Mouse (Mus musculus): ENCODE data around the gene Hivep3.

Hivep3 gene

DNA sequence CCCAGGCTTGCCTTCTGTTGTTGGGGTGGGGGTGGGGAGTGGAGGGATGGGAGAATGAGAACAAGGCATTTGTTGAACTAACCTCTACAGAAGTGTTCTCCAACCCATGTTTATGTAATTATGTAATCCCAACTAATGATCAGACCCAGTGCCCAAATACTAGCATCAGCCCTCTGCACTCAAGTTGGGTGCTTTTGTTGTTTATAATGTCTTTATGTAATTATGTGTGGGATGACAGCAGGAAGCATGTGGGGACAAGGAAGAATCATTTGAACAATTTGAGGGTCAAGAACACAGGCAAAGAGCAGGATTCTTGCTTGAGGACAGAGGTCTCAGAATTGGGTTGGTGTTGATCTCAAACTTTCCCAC lies 82.2 kb downstream of the Hivep3 start:
- DNase-seq (ENCODE audit: low read depth, low spot score), result no peak

DNA sequence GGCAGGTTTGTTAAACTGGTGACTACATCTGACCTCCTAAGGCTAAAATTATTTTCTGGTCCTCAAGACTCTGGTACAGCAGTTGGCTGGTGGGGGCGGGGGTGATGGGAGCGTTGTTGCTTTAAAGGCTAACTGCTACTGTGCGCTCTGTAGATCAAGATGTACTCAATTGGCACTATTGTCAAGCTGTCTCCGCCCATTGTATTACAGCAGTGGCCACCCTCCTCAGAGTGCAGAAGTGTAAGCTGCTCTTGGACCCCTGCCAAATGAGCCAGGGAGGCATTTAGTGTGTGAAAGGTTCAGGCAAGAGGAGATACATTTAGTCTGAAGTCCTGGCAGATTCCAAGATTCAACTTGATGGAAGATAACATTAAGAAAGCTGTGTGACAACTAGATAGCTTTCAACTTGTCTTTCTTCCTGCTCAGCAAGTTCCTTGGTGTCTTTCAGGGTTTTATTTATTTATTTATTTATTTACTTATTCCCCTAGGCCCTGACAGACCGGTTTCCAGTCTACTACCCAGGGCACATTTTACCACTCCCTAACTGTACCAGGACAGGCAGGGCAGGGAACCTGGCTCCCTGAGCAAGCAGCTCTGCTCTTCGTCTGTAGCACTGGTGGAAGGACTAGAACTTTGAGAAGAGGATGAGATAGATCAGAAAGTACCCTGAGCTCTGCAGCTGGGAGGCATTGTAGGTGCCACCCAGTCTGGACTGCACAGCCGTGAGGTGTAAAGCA lies 83.2 kb downstream of the Hivep3 start:
- DNase-seq (ENCODE audit: low read depth, low spot score), result peak; percentile 69

DNA sequence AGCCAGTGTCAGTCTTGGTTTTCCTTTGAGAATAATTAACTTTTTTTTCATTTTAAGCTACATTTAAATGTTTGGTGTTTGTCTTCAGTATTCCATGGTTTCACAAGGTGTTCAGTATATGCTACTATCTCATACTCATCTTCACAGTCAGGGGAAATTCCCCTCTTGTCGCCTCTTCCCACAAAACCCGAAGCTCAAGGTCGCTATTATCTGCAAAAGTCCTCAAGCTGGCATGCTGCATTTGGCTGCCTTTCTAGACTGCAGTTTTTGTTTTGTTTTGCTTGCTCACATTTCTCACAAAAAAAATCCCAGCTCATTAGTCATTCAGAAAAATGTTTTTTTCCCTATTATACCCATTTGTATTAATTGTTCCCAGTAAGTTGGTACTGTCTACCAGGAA lies 92.4 kb downstream of the Hivep3 start:
- no peak for DNase-seq (ENCODE audit: low read depth, low spot score)

DNA sequence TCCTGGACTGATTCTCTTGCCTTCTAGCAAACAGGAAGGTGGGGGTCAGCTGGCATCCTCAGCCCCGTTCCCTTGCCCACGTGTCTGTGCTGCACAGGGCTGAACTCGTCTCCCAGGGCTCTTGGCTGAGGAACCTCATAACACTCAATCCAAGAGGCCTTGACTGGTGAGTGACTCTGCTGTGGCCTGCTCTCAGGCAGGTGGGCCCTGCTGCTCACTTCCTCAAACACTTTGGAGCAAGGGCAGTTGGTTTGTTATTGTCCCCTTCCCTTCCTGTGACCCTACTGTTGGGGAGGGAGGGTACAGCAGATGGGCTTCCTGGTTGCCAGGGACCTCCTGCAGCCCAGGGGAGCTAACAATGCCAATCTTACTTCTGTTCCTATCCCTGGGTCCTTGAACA lies 94.8 kb downstream of the Hivep3 start:
- DNase-seq (ENCODE audit: low read depth, low spot score), result no peak

DNA sequence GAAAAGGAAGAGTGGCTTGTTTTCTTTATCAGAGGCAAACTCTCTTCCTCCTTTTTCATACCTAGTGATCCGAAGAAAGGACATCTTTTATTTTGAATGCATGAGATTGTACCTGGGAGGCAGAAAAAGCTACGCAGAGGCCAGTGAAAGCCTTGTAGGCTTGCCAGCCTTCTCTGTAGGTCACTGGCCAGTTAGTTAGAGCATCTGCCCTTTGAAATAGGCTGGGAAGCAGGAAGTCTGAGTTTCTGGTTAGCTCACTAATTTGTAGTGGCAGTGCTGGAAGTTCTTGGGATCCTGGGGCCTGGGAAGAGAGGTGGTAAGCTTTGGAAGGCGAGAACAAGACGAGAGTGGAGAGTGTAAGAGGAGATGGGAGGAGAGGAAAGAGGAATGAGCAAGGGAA lies 95.4 kb downstream of the Hivep3 start:
- DNase-seq (ENCODE audit: low read depth, low spot score), result no peak

DNA sequence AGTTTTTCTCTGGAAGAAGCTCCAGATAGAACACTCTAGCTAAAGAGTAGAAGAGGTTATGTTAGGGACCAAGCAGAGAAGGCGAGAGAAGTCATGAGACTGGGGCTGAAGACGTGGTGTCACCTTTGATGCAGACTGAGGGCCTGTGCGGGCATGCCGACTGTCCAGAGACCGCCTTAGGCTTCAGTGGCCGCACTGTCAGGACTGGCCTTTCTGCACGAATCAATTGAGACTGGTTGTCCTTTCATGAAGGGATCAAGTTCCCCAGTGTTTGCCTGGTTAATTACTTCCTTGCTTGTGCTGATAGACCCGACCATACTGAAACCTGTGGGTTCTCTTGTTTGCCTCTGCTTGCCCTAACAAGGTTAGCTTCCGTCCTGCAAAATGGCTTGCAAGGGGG lies 99.7 kb downstream of the Hivep3 start:
- no peak for DNase-seq (ENCODE audit: low read depth, low spot score)

DNA sequence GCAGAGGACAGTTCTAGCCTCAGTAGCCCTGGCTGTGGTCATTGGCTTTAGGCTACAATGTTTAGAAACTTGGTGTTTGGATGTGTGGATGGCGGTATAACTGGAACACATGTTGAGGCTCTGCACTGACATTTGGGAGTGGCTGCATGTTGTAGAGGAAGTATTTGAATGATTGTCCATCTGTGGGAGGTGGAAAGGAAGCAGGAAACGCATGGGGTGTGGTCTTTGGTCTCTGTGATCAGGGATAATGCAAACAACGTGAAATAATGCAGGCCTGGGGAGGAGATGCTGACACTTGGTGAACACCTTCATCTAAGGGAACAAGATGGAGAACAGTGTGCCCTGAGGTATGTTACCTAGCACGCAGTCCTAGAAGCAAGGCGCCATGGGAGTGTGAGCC lies 100.3 kb downstream of the Hivep3 start:
- peak; percentile 34 for DNase-seq (ENCODE audit: low read depth, low spot score)

DNA sequence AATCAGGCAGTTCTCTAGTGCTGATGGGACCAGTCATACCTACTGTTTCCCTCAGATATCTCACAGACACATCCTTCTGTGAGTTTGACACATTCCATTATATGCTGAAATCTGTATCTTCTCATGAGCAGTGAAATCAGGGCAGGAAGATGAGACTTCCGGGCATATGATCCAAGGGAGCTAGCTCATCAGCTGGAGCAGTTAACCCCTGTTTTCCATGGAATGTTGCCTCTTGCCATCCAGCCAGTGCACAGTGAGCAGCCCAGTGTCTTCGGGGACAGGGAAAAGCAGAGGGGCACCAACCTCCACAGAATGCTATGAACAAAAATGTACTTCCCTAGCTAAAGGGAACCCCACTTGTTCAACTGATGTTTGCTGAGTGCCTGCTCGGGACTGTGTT lies 102.6 kb downstream of the Hivep3 start:
- DNase-seq (ENCODE audit: low read depth, low spot score), result no peak

DNA sequence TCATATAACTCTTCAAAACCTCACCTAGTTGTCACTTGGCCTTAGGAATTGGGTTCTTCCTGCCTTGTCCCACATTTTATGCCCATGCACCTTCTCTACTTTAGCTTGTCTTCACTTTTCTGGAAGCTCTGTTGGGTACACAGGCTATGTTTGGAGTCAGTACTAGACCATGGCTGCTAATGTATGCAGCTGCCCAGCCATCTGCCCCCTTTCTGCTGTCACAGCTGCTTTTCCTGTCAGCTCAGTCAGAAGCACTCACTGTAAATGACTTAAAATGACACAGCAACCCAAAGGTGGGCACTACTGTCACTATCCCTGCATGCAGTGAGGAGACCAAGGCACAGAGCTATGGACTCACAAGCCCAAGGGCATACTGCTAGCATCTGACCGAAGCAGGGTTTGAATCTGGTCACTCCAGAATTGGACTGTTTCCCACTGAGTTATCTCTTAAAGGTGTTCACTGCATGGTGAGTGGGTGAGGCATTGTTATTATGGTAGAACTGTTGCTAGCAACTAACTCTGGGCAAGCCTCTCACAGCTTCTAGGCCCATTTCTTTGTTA lies 104.0 kb downstream of the Hivep3 start:
- DNase-seq (ENCODE audit: low read depth, low spot score), result no peak

DNA sequence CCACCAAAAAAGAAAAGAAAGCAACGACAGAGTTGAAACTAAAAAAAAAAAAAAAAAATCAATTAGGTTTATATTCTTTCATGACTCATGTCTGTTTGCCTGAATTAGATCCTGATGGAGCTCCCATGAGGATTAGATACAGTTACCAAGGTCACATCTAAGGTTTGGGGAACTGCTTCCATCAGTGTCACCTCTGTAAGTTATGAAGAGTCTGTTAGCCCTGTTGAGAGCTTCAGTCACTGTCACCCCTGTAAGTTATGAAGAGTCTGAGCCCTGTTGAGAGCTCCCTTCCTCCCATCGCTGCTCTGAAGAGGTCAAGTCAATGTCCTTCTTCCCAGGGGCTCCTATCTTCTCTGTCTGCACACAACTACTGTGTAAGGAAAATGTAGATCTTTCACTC lies 104.7 kb downstream of the Hivep3 start:
- no peak for DNase-seq (ENCODE audit: low read depth, low spot score)

DNA sequence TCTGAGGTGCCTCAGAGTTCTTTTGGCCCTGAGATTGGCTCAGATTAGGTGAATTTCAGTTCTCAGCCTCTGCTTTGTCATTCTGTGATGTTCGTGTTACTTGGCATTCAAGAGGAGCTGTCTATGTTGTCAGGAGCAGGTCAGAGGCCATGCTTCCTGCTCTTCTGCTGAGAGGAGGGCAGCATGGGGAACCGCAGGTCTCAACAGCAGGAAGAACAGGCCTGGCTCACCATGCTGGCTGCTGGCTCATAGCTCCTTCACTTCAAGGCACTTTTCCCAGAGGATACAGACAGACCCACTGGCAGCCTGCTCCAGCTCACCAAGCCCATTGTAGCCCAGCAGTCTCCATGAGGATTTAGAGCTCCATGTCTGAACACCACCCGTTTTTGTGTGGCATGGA lies 109.7 kb downstream of the Hivep3 start:
- DNase-seq (ENCODE audit: low read depth, low spot score), result no peak

DNA sequence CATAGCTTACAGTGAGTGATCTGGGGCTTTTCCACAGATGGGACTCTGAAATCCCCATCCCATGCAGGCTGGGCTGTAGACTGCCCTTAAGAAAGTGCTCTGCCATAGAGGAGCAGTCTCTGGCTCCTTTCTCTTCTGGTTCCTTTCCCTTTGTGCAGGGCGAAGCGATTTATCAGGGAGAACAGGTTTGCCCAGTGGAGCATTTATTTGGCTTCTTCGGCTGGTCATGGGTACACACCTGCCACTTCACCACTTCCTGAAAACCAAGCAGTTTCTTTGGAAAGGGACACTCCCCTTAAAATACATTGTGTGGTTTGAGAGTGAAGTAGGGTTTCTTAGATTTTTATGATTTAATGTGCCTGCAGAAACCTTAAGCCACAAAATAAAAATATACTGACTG lies 110.7 kb downstream of the Hivep3 start:
- no peak for DNase-seq (ENCODE audit: low read depth, low spot score)

DNA sequence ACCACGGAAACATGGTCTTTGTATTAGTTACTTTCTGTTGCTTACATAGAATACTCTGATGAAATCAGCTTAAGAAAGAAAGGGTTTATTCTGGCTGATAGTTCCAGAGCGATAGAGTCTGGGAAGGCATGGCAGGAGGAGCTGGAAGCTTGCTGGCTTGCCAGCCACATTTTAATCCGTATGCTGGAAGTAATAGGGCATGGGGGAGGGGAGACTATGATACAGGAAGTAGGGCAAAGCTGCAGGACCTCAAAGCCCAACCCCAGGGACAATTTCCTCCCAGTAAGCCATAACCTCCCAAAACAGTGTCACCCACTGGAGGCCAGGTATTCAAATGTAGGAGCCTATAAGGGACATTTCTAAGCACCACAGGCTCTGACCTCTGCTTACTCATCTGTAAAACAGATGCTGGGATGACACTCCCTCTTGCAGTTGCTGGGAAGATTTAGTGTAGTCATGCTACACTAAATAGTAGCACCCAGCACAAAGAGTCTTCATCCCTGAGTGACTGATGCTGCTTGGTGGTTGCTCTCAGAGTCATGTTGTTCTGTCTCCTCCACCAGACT lies 112.1 kb downstream of the Hivep3 start:
- no peak for DNase-seq (ENCODE audit: low read depth, low spot score)

DNA sequence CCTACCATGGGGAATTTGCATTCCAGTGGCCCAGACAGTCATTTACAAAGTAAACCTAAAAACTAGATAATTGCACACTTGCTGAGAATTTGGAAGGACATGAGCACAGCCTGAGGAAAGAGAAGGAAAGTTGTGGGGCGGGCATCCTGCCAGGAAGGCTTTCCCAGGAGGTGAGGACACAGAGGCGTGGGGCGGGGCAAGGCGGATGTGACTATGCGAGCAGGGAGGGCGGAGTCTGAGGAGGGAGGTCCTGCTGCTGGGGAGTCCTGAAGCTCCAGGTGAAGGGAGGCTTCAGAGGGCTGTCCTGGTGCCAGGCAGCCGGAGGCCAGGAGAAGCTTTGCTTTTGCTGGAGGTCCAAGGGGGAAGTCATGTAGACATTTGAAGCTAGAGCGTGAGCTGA lies 118.9 kb downstream of the Hivep3 start:
- peak; percentile 74 for DNase-seq (ENCODE audit: low read depth, low spot score)

DNA sequence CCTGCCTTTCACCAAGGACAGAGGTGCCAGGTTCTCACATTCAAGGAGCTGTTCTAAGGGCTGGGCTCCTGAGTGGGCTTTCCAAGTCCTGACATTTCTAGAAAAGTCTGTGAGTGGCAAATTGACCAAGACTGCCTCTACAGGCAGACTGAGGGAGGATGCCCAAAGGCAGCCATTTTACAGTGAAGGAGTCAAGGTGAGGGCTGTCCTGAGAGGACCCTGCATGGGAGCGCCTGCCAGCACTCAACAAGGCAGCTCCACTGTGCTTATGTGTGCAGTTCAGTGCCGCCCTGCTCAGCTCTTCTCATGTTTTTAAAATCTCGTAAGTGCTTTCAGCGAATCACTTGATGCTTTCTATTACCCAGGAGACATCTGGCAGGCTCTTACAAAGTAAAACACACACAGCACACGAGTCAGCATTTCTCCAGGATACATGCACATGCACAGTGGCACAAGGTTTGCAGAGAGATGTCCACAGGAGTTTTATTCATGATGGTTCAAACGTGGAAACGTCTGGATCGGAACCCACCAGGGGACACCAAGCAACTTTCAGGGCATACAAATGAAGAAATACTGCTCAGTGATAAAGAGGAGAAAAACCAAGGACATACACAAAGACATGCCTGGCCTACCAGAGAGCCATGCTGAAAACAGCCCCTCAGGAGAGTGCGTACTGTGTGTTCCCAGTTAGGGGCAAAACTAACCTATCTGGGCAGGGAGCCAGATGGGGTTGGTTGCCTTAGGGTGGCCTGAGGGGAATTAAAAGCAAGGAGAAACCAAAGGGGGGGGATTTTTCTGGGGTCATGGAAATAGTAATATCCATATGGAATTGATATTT lies 120.9 kb downstream of the Hivep3 start:
- DNase-seq (ENCODE audit: low read depth, low spot score), result peak; percentile 10

DNA sequence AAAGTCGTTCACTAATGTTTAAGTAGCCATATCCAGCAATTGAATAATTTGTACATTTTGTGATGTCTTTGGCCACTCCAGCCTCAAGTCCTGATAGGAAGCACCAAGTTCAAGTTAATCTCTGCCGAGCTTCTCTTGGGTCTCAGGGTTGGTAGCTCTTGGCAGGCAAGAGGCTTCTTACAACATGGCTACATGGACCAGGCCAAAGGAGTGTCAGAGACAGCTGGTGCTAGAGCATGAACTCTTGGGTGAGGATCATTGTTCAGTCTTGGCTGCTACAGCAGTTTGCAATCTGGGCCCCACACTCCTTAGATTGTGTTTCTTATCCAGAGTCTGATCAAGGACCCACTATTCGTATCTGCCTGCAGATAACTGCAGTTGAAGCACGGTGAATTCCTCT lies 125.9 kb downstream of the Hivep3 start:
- DNase-seq (ENCODE audit: low read depth, low spot score), result no peak

DNA sequence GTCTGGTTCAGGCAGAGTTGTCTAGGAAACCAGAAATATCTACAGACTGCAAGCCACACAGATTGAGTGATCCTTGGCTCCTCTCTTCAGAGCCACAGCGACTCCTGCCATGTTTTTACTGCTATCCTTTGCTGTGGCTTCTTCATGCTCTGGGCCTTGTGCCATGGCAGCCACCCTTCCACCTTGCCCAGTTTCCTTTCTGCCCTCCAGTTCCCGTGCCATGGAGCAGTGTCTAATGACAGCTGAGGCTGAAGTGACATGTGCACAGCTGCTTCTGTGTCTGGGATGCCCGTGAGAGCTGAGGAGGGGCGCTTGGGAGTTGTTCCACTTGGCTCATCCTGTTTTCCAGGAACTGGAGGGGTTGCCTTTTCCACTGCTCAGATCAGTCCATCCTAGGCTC lies 127.4 kb downstream of the Hivep3 start:
- DNase-seq (ENCODE audit: low read depth, low spot score), result no peak

DNA sequence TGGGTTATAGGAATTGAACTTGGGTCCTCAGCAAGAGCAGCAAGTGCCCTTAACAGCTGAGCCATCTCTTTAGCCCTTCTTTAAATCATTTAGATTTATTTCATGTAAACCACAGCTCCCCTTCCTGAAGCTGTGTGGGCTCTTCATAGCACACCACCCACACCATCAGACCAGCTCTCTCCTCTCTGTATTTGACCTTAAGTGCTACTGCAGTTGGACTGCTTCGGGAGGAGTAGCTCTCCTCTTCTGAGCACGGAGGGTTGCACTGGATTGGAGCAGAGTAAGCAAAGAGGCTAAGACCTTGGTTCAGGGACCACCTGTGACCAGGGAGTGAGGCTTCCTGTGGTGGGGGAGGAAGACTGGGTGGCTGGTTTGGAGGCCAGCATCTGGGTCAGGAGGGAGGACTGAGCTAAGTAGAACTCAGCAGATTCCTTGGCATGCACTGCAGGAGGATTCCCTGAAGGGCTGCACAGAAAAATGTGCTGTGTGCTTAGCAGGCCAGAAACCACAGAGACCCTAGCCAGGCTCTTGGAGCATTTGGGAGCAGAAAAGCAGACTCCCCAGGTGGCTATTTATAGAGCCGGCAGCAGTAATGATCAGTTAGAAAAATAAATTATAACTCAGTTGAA lies 132.4 kb downstream of the Hivep3 start:
- DNase-seq (ENCODE audit: low read depth, low spot score), result no peak

DNA sequence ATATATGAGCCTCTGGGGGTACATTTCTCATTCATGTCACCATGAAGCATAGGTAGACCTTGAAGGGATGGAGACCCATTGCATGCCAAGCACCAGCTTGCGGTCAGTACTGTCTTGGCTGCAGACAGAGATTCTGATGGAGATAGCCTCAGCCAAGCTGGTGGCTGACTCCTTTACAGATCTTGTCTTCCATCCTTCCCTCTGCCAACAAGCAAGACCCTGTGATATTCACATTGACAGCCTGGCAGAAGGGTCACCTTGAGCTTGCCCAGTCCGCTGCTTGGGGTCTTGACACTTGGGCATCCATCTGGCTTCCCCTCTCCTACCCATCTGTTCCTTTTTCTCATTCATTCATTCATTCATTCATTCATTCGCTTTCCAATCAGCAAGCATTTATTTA lies 133.5 kb downstream of the Hivep3 start:
- no peak for DNase-seq (ENCODE audit: low read depth, low spot score)

DNA sequence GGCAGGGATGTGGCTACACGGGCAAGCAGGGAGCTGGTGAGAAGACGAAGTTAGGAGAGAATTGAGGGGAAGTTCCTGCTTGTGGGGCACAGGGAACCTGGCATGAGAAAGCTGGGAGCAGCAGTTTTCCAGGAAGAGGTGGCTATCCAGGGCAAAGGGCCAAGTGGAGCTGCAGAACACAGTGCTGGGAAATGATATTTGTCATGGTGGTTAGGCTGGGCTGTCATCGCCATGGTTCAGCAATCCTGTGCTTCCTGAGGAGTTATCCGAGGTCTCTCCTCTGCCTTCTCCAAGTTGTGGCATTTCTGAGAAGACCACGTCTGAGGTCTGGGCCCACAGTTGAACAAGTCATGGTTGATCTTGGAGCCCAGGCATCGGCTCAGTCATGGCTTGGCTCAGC lies 136.8 kb downstream of the Hivep3 start:
- DNase-seq (ENCODE audit: low read depth, low spot score), result no peak

DNA sequence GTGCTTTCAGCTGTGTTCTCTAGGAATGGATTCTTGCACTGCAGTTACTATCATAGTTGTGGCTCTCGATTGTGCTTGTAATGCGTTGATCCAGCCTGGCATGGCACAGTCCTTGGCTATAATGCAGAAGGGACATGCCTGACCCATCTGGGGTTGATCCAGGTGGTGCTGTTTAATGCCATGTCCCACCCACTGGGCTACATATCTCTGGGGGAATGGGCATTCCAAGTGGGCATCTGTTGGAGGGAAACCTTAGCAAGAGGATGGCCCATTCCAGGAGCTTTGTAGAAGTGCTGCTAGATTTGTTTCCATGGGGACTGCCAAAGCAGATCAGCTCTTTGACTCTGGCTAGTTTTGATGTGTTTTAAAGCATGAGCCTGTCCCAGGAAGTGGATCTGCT lies 137.9 kb downstream of the Hivep3 start:
- no peak for DNase-seq (ENCODE audit: low read depth, low spot score)

Measured in R1 (cell line).